Mouse (Mus musculus): ENCODE measurements at regions not wholly inside any gene's neighbourhood (a gene's known extent, or its start where the extent isn't known, plus 50 kb on each side); places are given as distances from the start of the nearest gene placed in this dataset.

DNA sequence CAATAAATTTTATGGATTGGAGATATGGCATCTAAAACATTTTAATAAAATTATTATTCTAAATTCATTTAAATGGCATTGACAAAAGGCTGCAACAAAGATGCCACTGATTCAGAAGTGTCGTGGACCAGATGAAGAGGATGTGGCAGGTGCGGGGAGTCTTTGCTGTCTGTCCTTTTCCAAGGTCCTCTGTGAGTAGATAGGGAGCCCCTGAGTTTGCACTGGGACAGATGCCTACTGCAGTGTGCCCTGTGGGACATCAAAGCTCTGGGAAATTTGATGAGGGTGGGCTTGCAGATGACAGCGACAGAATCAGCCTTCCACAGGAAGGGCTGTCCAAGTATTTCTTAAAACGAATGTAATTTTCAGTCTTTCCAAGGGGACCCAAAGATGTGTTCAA, 541.2 kb downstream of the Bcl11a start:
- TF ChIP-seq CTCF (IDR thresholded peaks at IDR 0.05; ENCODE audit: borderline replicate concordance, insufficient read depth, low read length) (no peak), POLR2A (IDR thresholded peaks at IDR 0.05; ENCODE audit: low read depth, low read length) (no peak)

Data from embryonic fibroblast, embryonic 13.5 days (primary cell).